Mouse (Mus musculus) liver, postnatal 0 days (tissue): ENCODE data around the gene Anks1b. TPM values are rescaled to one million over a fixed set of nuclear protein-coding genes. Genes with fewer than 3 reads are reported as not detected.

Experiments
- ATAC-seq: fragments of 200-750 bp; cut with Nextera tagmentation; 2 replicates; pipeline ENCODE4 v1.8.0; 2017; ENCODE audit warnings: mild to moderate bottlenecking, moderate library complexity
- DNase-seq: peaks from one replicate; pipeline ENCODE4 v3.0.0-alpha.2; 2016
- H3K27ac ChIP-seq: fragments of 300-500 bp; sonication (generic); 2 replicates; pipeline ENCODE4 v1.5.1; 2014; ENCODE audit warnings: antibody characterized with exemption, moderate library complexity, mild to moderate bottlenecking, low read depth
- H3K27me3 ChIP-seq: fragments of 300-500 bp; sonication (generic); 2 replicates; pipeline ENCODE4 v1.6.1; 2014; ENCODE audit warnings: low read length, control low read depth, mixed read lengths; ENCODE audit not compliant: insufficient read depth
- H3K36me3 ChIP-seq: fragments of 300-500 bp; sonication (generic); replicated peaks from 2 replicates; pipeline ENCODE4 v1.6.1; 2014; ENCODE audit warnings: mild to moderate bottlenecking, control low read depth, low read length, moderate library complexity, mixed read lengths; ENCODE audit not compliant: insufficient read depth
- H3K4me1 ChIP-seq: fragments of 300-500 bp; sonication (generic); 2 replicates; pipeline ENCODE4 v1.6.1; 2014; ENCODE audit warnings: antibody characterized with exemption, mild to moderate bottlenecking, control low read depth; ENCODE audit not compliant: insufficient read depth
- H3K4me2 ChIP-seq: fragments of 300-500 bp; sonication (generic); 2 replicates; pipeline ENCODE4 v1.6.1; 2014; ENCODE audit warnings: low read depth, mild to moderate bottlenecking, low read length, moderate library complexity, mixed read lengths
- H3K4me3 ChIP-seq: fragments of 300-500 bp; sonication (generic); 2 replicates; pipeline ENCODE4 v1.5.1; 2014; ENCODE audit warnings: low read depth, low read length
- H3K9ac ChIP-seq: fragments of 300-500 bp; sonication (generic); replicated peaks from 2 replicates; pipeline ENCODE4 v1.6.1; 2014; ENCODE audit warnings: mild to moderate bottlenecking, moderate library complexity
- H3K9me3 ChIP-seq: fragments of 300-500 bp; sonication (generic); 2 replicates; pipeline ENCODE4 v1.6.1; 2016; ENCODE audit warnings: mild to moderate bottlenecking, control low read depth, low read length, mixed read lengths
- CTCF ChIP-seq: sonication (generic); IDR thresholded peaks from 2 replicates; pipeline ENCODE4 v1.5.1; 2016; ENCODE audit warnings: antibody characterized with exemption, low read depth
- EP300 ChIP-seq: IDR thresholded peaks from 2 replicates; pipeline ENCODE4 v1.6.1; 2016; ENCODE audit warnings: antibody characterized with exemption, low read depth, mild to moderate bottlenecking
- WGBS: fragments of 180-500 bp; shearing (Covaris S2); extraction: QIAGEN DNeasy Blood & Tissue Kit; methylation state at CpG from one replicate; pipeline ENCODE4 v1.1.7; 2014; ENCODE audit not compliant: insufficient replicate concordance; 5-methylcytosine and 5-hydroxymethylcytosine counted together
- polyA plus RNA-seq: library from polyadenylated mRNA; unstranded; fragments of >200 nt; fragmentation: Nextera tagmentation; extraction: Ambion mirVana; gene quantifications from 2 replicates; pipeline ENCODE4 v1.2.1, GENCODE M21; 2015

Anks1b gene
- polyA plus RNA-seq, 1 experiment from 2014 or later = not detected

- WGBS = 86% methylated on average over 18 of the region's 18 CpGs
- no peaks in the 10 kb centered on the region for H3K9me3 ChIP-seq
- H3K4me3 ChIP-seq = no peak overlapping the region
- no peak overlapping the region for H3K27ac ChIP-seq
- DNase-seq = no peak
- H3K36me3 ChIP-seq = no peaks in the 10 kb centered on the region
- no peaks in the 10 kb centered on the region for H3K27me3 ChIP-seq
- no peak overlapping the region for H3K9ac ChIP-seq
- H3K4me2 ChIP-seq = no peak overlapping the region
- no peaks in the 10 kb centered on the region for H3K4me1 ChIP-seq
- no peak for ATAC-seq
- no peak for TF ChIP-seq CTCF
- TF ChIP-seq EP300 = no peak
Observed at GRCm38 (mm10) chr10:90947608-90948373, 1074.5 kb downstream of the Anks1b start.

GRCm38 (mm10) chr10:90953103-90953709 lies 1079.9 kb downstream of the Anks1b start:
- Histone ChIP-seq H3K27me3 (no peaks in the 10 kb centered on the region), H3K9ac (no peak overlapping the region), H3K9me3 (no peaks in the 10 kb centered on the region), H3K36me3 (no peaks in the 10 kb centered on the region), H3K4me2 (no peak overlapping the region), H3K4me1 (no peaks in the 10 kb centered on the region), H3K27ac (no peak overlapping the region), H3K4me3 (no peak overlapping the region)
- ATAC-seq (no peak), DNase-seq (no peak)
- WGBS = 80% methylated on average over 15 of the region's 15 CpGs
- TF ChIP-seq EP300 (no peak), CTCF (no peak)

DNA sequence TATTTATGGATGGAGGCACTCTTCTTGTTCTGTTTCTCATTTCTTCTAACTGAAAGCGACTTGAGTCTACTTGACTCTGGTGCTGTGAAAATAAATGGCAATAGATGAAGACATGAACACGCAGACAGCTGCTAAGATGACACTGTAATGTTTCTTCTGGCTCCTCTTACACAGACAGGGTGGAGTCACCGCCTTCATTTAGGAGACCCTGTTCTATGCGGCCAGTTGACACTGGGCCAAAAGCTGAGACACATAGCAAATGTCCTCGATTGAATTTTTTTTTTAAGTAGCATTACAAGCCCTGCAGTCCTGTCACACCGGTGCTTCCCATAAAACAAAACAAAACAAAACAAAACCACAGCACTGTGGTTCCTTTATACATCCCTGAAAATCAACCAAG lies 1080.5 kb downstream of the Anks1b start:
- Histone ChIP-seq H3K4me2 (no peak overlapping the region), H3K9ac (no peak overlapping the region), H3K9me3 (no peaks in the 10 kb centered on the region), H3K27me3 (no peaks in the 10 kb centered on the region), H3K4me3 (no peak overlapping the region), H3K27ac (no peak overlapping the region), H3K36me3 (no peaks in the 10 kb centered on the region), H3K4me1 (no peaks in the 10 kb centered on the region)
- ATAC-seq (no peak), DNase-seq (no peak)
- WGBS = 74% methylated on average over 6 of the region's 6 CpGs
- TF ChIP-seq CTCF (no peak), EP300 (no peak)

GRCm38 (mm10) chr10:90960374-90960773 lies 1087.1 kb downstream of the Anks1b start:
- H3K4me1 ChIP-seq = no peaks in the 10 kb centered on the region
- H3K4me3 ChIP-seq = no peak overlapping the region
- DNase-seq (no peak), ATAC-seq (no peak)
- 70% methylated on average over 7 of the region's 7 CpGs for WGBS
- no peak overlapping the region for H3K4me2 ChIP-seq
- TF ChIP-seq CTCF (no peak), EP300 (no peak)
- no peak overlapping the region for H3K27ac ChIP-seq
- no peak overlapping the region for H3K9ac ChIP-seq
- H3K36me3 ChIP-seq = no peaks in the 10 kb centered on the region
- no peaks in the 10 kb centered on the region for H3K27me3 ChIP-seq
- no peaks in the 10 kb centered on the region for H3K9me3 ChIP-seq

- Histone ChIP-seq H3K4me3 (no peak overlapping the region), H3K4me1 (no peaks in the 10 kb centered on the region), H3K36me3 (no peaks in the 10 kb centered on the region), H3K9ac (no peak overlapping the region), H3K27ac (no peak overlapping the region), H3K9me3 (no peaks in the 10 kb centered on the region), H3K27me3 (peaks cover 27% of the 10 kb centered on the region), H3K4me2 (no peak overlapping the region)
- 23% methylated on average over 9 of the region's 9 CpGs for WGBS
- DNase-seq (no peak), ATAC-seq (no peak)
- TF ChIP-seq CTCF (no peak), EP300 (no peak)
Observed at GRCm38 (mm10) chr10:90964511-90964910, 1091.2 kb downstream of the Anks1b start.

DNA sequence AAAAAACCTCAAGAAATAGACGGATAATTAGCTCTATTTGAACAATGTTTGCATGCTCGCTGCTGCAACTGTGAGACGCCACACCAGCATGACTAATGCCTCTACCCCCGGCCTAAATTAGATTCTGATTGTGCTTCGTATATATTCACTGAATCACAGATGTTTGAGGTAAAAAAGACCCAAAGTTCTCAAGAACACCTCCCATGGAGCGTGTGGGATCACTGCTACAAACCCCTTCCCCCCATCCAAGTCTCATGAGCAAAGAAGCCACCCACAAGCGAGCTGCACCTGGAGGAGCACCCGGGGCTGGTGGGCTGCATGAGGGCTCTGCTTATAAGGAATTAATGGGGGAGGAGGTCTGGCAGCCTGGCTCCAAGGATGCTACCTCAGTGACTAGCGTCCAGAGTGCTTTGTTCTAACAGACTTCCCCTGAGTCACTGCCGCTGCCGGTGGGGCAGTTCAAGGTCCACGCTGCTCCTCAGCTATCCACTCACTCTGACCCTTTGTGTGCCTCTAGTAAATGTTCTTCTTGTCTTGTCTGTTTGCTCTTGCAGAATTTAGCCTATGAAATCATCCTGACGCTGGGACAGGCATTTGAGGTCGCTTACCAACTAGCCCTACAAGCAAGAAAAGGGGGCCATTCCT lies 1092.5 kb downstream of the Anks1b start:
- H3K9me3 ChIP-seq = no peaks in the 10 kb centered on the region
- H3K4me1 ChIP-seq = peaks cover 4% of the 10 kb centered on the region
- H3K4me2 ChIP-seq = no peak overlapping the region
- TF ChIP-seq CTCF = no peak
- H3K27me3 ChIP-seq = peaks cover 34% of the 10 kb centered on the region
- no peak for DNase-seq
- ATAC-seq = no peak
- no peak overlapping the region for H3K9ac ChIP-seq
- H3K36me3 ChIP-seq = no peaks in the 10 kb centered on the region
- no peak overlapping the region for H3K27ac ChIP-seq
- 48% methylated on average over 14 of the region's 14 CpGs for WGBS
- no peak overlapping the region for H3K4me3 ChIP-seq
